Mouse (Mus musculus): ENCODE measurements around the gene Gpr37l1.

Gene Gpr37l1

GRCm38 (mm10) chr1:135147702-135148058 is 19.8 kb downstream of the Gpr37l1 start:
- DNase-seq (ENCODE audit: low spot score): no peak

GRCm38 (mm10) chr1:135146946-135147701 is 20.4 kb downstream of the Gpr37l1 start:
- peak; percentile 71 for DNase-seq (ENCODE audit: low spot score)

- DNase-seq (ENCODE audit: low spot score): no peak
Observed at GRCm38 (mm10) chr1:135146077-135146945, 21.2 kb downstream of the Gpr37l1 start, which contains the start of gene Arl8a. Arl8a (plus strand) TSS chr1:135146824.

- DNase-seq (ENCODE audit: low spot score): no peak
Observed at GRCm38 (mm10) chr1:135143940-135144339, 23.5 kb downstream of the Gpr37l1 start.

GRCm38 (mm10) chr1:135142452-135142851 is 25.0 kb downstream of the Gpr37l1 start:
- no peak for DNase-seq (ENCODE audit: low spot score)

- no peak for DNase-seq (ENCODE audit: low spot score)
Observed at GRCm38 (mm10) chr1:135139906-135140305, 27.6 kb downstream of the Gpr37l1 start.

GRCm38 (mm10) chr1:135136500-135136899 is 31.0 kb downstream of the Gpr37l1 start:
- DNase-seq (ENCODE audit: low spot score): no peak

- DNase-seq (ENCODE audit: low spot score): no peak
Observed at GRCm38 (mm10) chr1:135135111-135135787, 32.2 kb downstream of the Gpr37l1 start.

- DNase-seq (ENCODE audit: low spot score): no peak
Observed at GRCm38 (mm10) chr1:135133678-135134435, 33.6 kb downstream of the Gpr37l1 start.

GRCm38 (mm10) chr1:135132893-135133369 is 34.5 kb downstream of the Gpr37l1 start:
- DNase-seq (ENCODE audit: low spot score): no peak

- no peak for DNase-seq (ENCODE audit: low spot score)
Observed at GRCm38 (mm10) chr1:135132473-135132872, 35.0 kb downstream of the Gpr37l1 start, which contains the start of gene Ptpn7. Ptpn7 (plus strand) TSS chr1:135132700.

GRCm38 (mm10) chr1:135131560-135131959 is 35.9 kb downstream of the Gpr37l1 start:
- no peak for DNase-seq (ENCODE audit: low spot score)

- DNase-seq (ENCODE audit: low spot score): no peak
Observed at GRCm38 (mm10) chr1:135131034-135131433, 36.4 kb downstream of the Gpr37l1 start.

- no peak for DNase-seq (ENCODE audit: low spot score)
Observed at GRCm38 (mm10) chr1:135130376-135131018, 37.0 kb downstream of the Gpr37l1 start.

- no peak for DNase-seq (ENCODE audit: low spot score)
Observed at GRCm38 (mm10) chr1:135129543-135130183, 37.8 kb downstream of the Gpr37l1 start.

- no peak for DNase-seq (ENCODE audit: low spot score)
Observed at GRCm38 (mm10) chr1:135128986-135129385, 38.5 kb downstream of the Gpr37l1 start.

- DNase-seq (ENCODE audit: low spot score): no peak
Observed at GRCm38 (mm10) chr1:135128011-135128441, 39.5 kb downstream of the Gpr37l1 start.

- DNase-seq (ENCODE audit: low spot score): no peak
Observed at GRCm38 (mm10) chr1:135126443-135127027, 40.9 kb downstream of the Gpr37l1 start.

GRCm38 (mm10) chr1:135125990-135126389 is 41.5 kb downstream of the Gpr37l1 start:
- DNase-seq (ENCODE audit: low spot score): no peak
